Mouse (Mus musculus) intestine, postnatal 0 days (tissue): ENCODE measurements around the gene Igdcc4. TPM values are rescaled to one million over a fixed set of nuclear protein-coding genes. Genes with fewer than 3 reads are reported as not detected.

ENCODE experiments used
- ATAC-seq: fragments of 200-750 bp; cut with Nextera tagmentation; 2 replicates; pipeline ENCODE4 v1.8.0; 2017; ENCODE audit warnings: mild to moderate bottlenecking, moderate TSS enrichment, moderate library complexity
- H3K27ac ChIP-seq: fragments of 300-500 bp; sonication (generic); 2 replicates; pipeline ENCODE4 v1.5.1; 2014; ENCODE audit warnings: mild to moderate bottlenecking, low read depth, low read length, moderate library complexity
- H3K27me3 ChIP-seq: fragments of 300-500 bp; sonication (generic); replicated peaks from 2 replicates; pipeline ENCODE4 v1.6.1; 2014; ENCODE audit warnings: low read length, mixed read lengths; ENCODE audit not compliant: control insufficient read depth, insufficient read depth
- H3K36me3 ChIP-seq: fragments of 300-500 bp; sonication (generic); 2 replicates; pipeline ENCODE4 v1.6.1; 2014; ENCODE audit warnings: mild to moderate bottlenecking, moderate library complexity; ENCODE audit not compliant: control insufficient read depth, insufficient read depth
- H3K4me1 ChIP-seq: fragments of 300-500 bp; sonication (generic); replicated peaks from 2 replicates; pipeline ENCODE4 v1.6.1; 2014; ENCODE audit warnings: antibody characterized with exemption, low read length, mixed read lengths; ENCODE audit not compliant: control insufficient read depth, insufficient read depth
- H3K4me2 ChIP-seq: fragments of 300-500 bp; sonication (generic); replicated peaks from 2 replicates; pipeline ENCODE4 v1.6.1; 2014; ENCODE audit warnings: low read depth, mild to moderate bottlenecking, moderate library complexity
- H3K4me3 ChIP-seq: fragments of 300-500 bp; sonication (generic); 2 replicates; pipeline ENCODE4 v1.5.1; 2014; ENCODE audit warnings: low read depth, low read length
- H3K9ac ChIP-seq: fragments of 300-500 bp; sonication (generic); 2 replicates; pipeline ENCODE4 v1.6.1; 2014; ENCODE audit warnings: mild to moderate bottlenecking, low read depth, low read length
- H3K9me3 ChIP-seq: fragments of 300-500 bp; sonication (generic); 2 replicates; pipeline ENCODE4 v1.6.1; 2016; ENCODE audit warnings: mixed run types; ENCODE audit not compliant: control insufficient read depth
- CTCF ChIP-seq: sonication (generic); IDR thresholded peaks from 2 replicates; pipeline ENCODE4 v1.5.1; 2016; ENCODE audit warnings: low read depth, mild to moderate bottlenecking, control low read depth, antibody characterized with exemption, moderate library complexity
- WGBS: fragments of 180-500 bp; shearing (Covaris S2); extraction: QIAGEN DNeasy Blood & Tissue Kit; methylation state at CpG from one replicate; pipeline ENCODE4 v1.1.7; 2014; 5-methylcytosine and 5-hydroxymethylcytosine counted together
- polyA plus RNA-seq: library from polyadenylated mRNA; unstranded; fragments of >200 nt; fragmentation: Nextera tagmentation; extraction: Ambion mirVana; gene quantifications from 2 replicates; pipeline ENCODE4 v1.2.1, GENCODE M21; 2015

Gene Igdcc4
- polyA plus RNA-seq, 1 experiment from 2014 or later = 4.5 TPM

DNA sequence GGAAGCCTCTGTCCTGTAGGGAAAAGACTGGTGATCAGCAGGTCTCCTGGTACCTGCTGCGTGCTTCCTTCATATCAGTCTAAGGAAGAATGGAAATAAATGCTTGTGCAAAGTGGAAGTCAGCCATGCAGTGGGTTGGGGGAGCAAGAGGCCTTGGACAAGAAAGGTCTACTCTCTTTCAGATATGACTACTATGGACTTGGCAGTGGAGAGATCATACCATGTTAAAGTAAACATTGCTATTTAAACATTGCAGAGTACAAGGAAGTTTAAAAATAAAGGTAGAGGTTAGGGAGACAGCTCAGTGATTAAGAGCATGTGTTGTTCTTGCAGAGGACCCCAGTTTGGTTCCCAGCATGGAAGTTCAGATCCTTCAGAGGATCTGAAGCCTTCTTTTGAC lies 6.6 kb downstream of the Igdcc4 start:
- Histone ChIP-seq H3K4me3 (no peak overlapping the region), H3K27ac (peak overlapping the region; percentile 21; the same call in 1 of the 2 replicates), H3K9me3 (no peaks in the 10 kb centered on the region), H3K27me3 (no peaks in the 10 kb centered on the region), H3K9ac (no peak overlapping the region), H3K4me2 (no peak overlapping the region), H3K4me1 (no peaks in the 10 kb centered on the region; the same call in 1 of the 2 replicates), H3K36me3 (no peaks in the 10 kb centered on the region)
- ATAC-seq = no peak
- 39% methylated on average over 1 of the region's 1 CpGs for WGBS
- TF ChIP-seq CTCF = no peak

DNA sequence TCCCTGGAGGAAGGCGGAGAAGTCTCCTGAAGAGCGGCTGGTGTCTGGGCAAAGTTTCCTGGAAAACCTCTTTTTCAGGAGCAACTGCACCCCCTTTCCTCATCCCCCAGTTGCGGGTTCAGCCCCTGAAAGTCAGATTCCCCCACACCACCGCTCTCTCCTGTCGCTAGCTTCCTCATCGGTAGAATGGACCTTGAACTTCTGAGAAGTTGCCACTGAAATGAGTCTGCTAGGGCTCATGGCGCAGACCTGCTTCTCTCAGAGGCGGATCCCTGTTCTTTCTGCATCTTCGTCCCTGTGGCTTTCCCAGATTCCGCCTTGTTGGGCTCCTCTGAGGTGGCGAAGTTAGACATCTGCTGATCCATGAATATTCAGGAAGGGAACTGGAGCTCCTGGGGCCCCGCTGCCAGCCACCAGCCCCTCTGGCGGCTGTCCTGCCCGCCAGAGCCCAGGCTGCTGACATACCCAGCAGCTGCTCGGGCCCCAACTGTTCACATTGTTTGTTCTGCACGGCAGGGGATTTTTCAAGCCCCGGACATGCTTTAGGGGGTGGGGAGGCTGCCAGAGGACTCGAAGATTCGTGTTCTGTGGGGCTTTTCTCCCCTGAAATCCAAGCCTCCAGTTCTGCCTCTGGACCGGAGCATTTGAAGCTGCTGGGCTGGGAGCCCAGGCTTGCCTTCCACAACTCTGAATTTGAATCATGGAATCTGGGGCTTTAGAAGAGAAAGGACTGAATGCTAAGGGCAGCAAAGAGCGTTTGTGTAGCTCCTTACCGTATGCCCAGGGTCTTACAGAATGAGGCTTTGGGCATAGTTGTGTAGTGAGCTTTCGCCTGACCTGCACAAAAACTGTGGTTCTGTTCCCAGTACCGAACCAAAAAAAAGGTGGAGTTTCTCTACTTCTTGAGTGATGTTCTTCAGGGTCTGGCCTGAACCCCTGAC lies 8.1 kb downstream of the Igdcc4 start:
- peak overlapping the region; percentile 63 for H3K4me2 ChIP-seq
- H3K9me3 ChIP-seq = no peaks in the 10 kb centered on the region
- peak overlapping the region; percentile 16; the same call in 1 of the 2 replicates for H3K4me3 ChIP-seq
- TF ChIP-seq CTCF = no peak
- peak; percentile 87 for ATAC-seq
- H3K4me1 ChIP-seq = no peaks in the 10 kb centered on the region; the same call in 1 of the 2 replicates
- H3K27ac ChIP-seq = peak overlapping the region; percentile 75
- no peaks in the 10 kb centered on the region for H3K36me3 ChIP-seq
- 18% methylated on average over 24 of the region's 24 CpGs for WGBS
- peak overlapping the region; percentile 45; the same call in 1 of the 2 replicates for H3K9ac ChIP-seq
- no peaks in the 10 kb centered on the region for H3K27me3 ChIP-seq

DNA sequence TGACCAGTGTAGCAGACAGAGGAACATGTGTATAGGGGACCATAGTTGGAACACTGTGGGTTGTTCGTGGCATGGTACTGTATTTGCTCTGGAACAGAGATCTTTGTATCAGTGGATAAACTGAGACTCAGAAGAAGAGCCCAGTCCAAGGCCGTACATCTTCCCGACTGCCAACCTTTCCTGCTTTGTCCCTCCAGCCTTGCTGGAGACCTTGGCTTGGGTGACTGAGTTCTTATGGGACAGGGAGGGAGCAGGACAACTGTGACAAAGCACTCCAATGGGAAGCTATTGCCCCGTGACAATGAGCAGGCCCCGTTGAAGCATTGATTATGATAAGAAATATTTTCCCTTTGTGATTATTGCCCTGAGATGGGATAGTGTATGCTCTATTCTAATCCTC lies 10.4 kb downstream of the Igdcc4 start:
- Histone ChIP-seq H3K36me3 (no peaks in the 10 kb centered on the region; the same call in 1 of the 2 replicates), H3K9me3 (no peaks in the 10 kb centered on the region), H3K27me3 (no peaks in the 10 kb centered on the region), H3K27ac (no peak overlapping the region), H3K4me1 (no peaks in the 10 kb centered on the region; the same call in 1 of the 2 replicates), H3K9ac (no peak overlapping the region), H3K4me3 (no peak overlapping the region), H3K4me2 (no peak overlapping the region)
- WGBS = 83% methylated on average over 5 of the region's 5 CpGs
- TF ChIP-seq CTCF = no peak
- no peak for ATAC-seq

DNA sequence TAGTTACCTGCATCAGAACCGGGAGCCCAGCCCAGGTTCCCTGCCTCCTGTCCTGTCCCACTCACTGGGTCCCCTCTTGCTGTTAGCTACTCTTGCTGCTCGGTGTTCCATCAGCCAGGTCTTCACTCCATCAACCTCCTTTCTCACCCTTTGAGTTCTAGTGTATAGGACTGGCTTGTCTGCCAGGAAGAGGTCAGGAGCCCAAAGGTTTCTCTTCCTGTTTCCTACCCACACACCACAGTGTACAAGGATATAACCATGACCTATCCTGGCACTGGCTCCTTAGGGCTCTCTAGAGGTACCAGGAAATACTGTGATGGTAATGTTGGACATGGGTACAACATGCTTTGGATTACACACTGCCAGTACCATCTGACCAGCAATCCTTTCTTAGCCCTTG lies 12.4 kb downstream of the Igdcc4 start:
- no peak overlapping the region for H3K4me3 ChIP-seq
- H3K9me3 ChIP-seq = no peaks in the 10 kb centered on the region
- no peaks in the 10 kb centered on the region; the same call in 1 of the 2 replicates for H3K36me3 ChIP-seq
- H3K4me2 ChIP-seq = no peak overlapping the region
- no peak for ATAC-seq
- WGBS = 97% methylated on average over 2 of the region's 2 CpGs
- no peak overlapping the region for H3K27ac ChIP-seq
- H3K4me1 ChIP-seq = no peaks in the 10 kb centered on the region
- no peak overlapping the region for H3K9ac ChIP-seq
- TF ChIP-seq CTCF = no peak
- no peaks in the 10 kb centered on the region for H3K27me3 ChIP-seq

DNA sequence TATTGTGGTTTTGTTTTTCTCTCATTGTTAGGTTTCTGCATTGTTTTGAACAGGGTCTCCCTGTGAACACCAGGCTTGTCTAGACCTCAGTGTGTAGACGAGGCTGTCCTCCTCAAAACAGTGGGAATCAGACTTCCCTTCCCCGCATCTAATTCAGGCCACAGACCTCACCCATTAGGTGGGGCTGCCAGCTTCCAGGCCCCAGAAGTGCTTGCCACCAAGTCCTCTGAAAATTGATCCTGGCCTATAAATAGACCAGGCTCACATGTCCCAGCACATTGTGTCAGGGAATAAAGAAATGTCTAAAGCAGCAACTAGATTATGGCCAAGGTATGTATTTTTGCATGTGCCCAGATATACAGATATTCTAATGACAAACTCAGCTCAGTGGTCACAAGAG lies 14.6 kb downstream of the Igdcc4 start:
- Histone ChIP-seq H3K9me3 (no peaks in the 10 kb centered on the region), H3K4me2 (no peak overlapping the region), H3K36me3 (no peaks in the 10 kb centered on the region; the same call in 1 of the 2 replicates), H3K4me1 (no peaks in the 10 kb centered on the region), H3K9ac (no peak overlapping the region), H3K27ac (no peak overlapping the region), H3K27me3 (no peaks in the 10 kb centered on the region), H3K4me3 (no peak overlapping the region)
- WGBS = 80% methylated on average over 2 of the region's 2 CpGs
- ATAC-seq = no peak
- TF ChIP-seq CTCF = no peak

DNA sequence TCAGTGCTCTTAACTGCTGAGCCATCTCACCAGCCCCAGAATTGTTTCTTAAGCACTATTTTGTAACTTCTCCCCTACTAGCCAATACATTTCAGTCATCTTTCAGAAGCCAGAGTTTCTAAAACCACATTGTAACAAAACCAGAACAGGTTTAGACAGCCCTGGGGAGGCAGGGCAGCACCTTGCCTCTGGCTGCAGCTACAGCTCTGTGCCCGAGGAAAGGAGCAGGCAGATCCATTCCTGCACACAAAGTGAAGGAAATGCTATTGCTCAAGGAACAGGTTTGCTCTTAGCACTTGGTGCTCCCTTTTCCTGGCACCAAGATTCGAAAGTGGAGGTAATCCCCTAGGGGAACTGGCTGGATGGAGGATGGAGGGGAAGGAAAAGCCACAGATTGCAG lies 16.2 kb downstream of the Igdcc4 start:
- Histone ChIP-seq H3K36me3 (no peaks in the 10 kb centered on the region; the same call in 1 of the 2 replicates), H3K27ac (no peak overlapping the region), H3K27me3 (no peaks in the 10 kb centered on the region), H3K4me2 (no peak overlapping the region), H3K4me3 (no peak overlapping the region), H3K4me1 (no peaks in the 10 kb centered on the region), H3K9ac (no peak overlapping the region), H3K9me3 (no peaks in the 10 kb centered on the region)
- no peak for ATAC-seq
- 63% methylated on average over 2 of the region's 2 CpGs for WGBS
- TF ChIP-seq CTCF = no peak
